Mouse (Mus musculus): ENCODE measurements around the gene Lrrc47. TPM values are rescaled to one million over a fixed set of nuclear protein-coding genes. Genes with fewer than 3 reads are reported as not detected.
A peak's percentile ranks its signal among the peaks of the same experiment; 100 is the strongest.

Gene Lrrc47
- polyA plus RNA-seq, 1 experiment = 28.8 TPM

DNA sequence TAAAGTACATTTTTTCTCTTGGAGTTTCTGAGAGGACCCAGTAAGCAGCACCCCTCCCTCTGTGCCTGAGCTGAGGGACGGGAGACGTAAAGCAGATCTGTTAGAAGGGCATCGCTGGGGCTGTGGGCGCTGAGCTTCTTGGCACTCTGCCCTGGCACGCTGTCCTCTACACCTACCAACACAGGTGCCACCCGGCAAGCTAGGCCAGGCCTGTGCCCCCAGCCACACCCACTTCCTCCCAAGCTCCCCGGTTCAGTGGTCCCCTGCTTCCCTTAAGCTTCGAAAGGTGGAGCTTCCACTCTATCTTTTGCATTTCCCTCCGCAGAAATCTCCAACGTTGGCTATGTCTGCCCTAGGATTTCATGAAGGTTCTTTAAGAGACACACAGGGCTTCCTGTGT lies 32.3 kb upstream of the Lrrc47 start:
- H3K27ac ChIP-seq (ENCODE audit: control insufficient read depth, insufficient read depth, low read depth, low read length, poor library complexity) = no peak overlapping the region
- H3K4me3 ChIP-seq (replicated peaks; ENCODE audit: control insufficient read depth, low read depth, low read length) = no peak overlapping the region
- TF ChIP-seq POLR2A (IDR thresholded peaks at IDR 0.05; ENCODE audit: borderline replicate concordance, control insufficient read depth, low read depth, low read length) = no peak
- TF ChIP-seq CTCF (IDR thresholded peaks at IDR 0.05; ENCODE audit: control insufficient read depth, insufficient read depth, low read length) = no peak
- 42% methylated on average over 10 of the region's 10 CpGs for WGBS
- peaks cover 1% of the 10 kb centered on the region; the same call in 1 of the 2 replicates for H3K4me1 ChIP-seq (ENCODE audit: control insufficient read depth, insufficient read depth, low read length)

- H3K27ac ChIP-seq (ENCODE audit: control insufficient read depth, insufficient read depth, low read depth, low read length, poor library complexity) = no peak overlapping the region
- TF ChIP-seq POLR2A (IDR thresholded peaks at IDR 0.05; ENCODE audit: borderline replicate concordance, control insufficient read depth, low read depth, low read length) (no peak), CTCF (IDR thresholded peaks at IDR 0.05; ENCODE audit: control insufficient read depth, insufficient read depth, low read length) (no peak)
- no peak overlapping the region for H3K4me3 ChIP-seq (replicated peaks; ENCODE audit: control insufficient read depth, low read depth, low read length)
- peaks cover 1% of the 10 kb centered on the region; the same call in 1 of the 2 replicates for H3K4me1 ChIP-seq (ENCODE audit: control insufficient read depth, insufficient read depth, low read length)
- WGBS = 91% methylated on average over 11 of the region's 11 CpGs
Measured at GRCm38 (mm10) chr4:153980470-153980869, 31.1 kb upstream of the Lrrc47 start.

- Histone ChIP-seq H3K27ac (ENCODE audit: control insufficient read depth, insufficient read depth, low read depth, low read length, poor library complexity) (no peak overlapping the region), H3K4me1 (ENCODE audit: control insufficient read depth, insufficient read depth, low read length) (no peaks in the 10 kb centered on the region), H3K4me3 (replicated peaks; ENCODE audit: control insufficient read depth, low read depth, low read length) (no peak overlapping the region)
- TF ChIP-seq POLR2A (IDR thresholded peaks at IDR 0.05; ENCODE audit: borderline replicate concordance, control insufficient read depth, low read depth, low read length) (no peak), CTCF (IDR thresholded peaks at IDR 0.05; ENCODE audit: control insufficient read depth, insufficient read depth, low read length) (no peak)
- WGBS = 84% methylated on average over 10 of the region's 10 CpGs
Measured at GRCm38 (mm10) chr4:153992715-153993114, 18.8 kb upstream of the Lrrc47 start.

DNA sequence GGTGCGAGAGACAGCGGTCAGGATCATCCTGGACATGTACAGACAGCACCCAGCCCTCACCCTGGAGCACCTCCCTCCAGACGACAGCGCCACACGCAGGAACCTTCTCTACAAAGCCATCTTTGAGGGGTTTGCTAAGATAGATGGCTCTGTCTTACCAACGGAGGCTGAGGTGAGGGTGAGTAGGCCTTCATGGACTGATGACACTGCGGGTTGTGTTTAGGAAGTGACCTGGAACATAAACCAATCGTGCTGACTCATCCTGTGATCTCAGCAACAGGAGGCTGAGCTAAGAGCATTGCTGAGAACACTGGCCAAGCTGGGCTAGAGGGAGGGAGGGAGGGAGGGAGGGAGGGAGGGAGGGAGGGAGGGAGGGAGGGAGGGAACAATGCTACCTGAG lies 18.0 kb upstream of the Lrrc47 start:
- 90% methylated on average over 8 of the region's 8 CpGs for WGBS
- H3K27ac ChIP-seq (ENCODE audit: control insufficient read depth, insufficient read depth, low read depth, low read length, poor library complexity) = no peak overlapping the region
- no peak overlapping the region for H3K4me3 ChIP-seq (replicated peaks; ENCODE audit: control insufficient read depth, low read depth, low read length)
- TF ChIP-seq POLR2A (IDR thresholded peaks at IDR 0.05; ENCODE audit: borderline replicate concordance, control insufficient read depth, low read depth, low read length) = no peak
- TF ChIP-seq CTCF (IDR thresholded peaks at IDR 0.05; ENCODE audit: control insufficient read depth, insufficient read depth, low read length) = no peak
- no peaks in the 10 kb centered on the region for H3K4me1 ChIP-seq (ENCODE audit: control insufficient read depth, insufficient read depth, low read length)

DNA sequence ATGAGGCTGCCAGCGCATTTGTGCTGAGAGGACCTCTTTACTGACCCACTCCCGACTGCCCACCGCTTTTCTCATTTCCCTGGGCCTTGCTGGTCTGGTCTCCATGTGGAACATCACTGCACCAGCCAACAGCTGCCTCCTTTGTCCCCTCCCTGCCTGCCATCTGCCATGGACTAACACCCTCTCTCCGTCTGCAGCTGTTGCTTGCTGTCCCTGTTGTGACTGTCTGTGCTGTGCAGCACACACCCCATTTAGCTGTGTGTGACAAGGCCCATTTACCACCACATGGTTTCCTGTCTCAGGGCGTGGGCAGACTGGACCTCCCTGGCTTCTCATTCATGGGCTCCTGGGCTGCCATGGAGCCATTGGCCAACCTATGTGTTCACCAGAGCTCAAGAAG lies 6.0 kb upstream of the Lrrc47 start:
- TF ChIP-seq POLR2A (IDR thresholded peaks at IDR 0.05; ENCODE audit: borderline replicate concordance, control insufficient read depth, low read depth, low read length) = no peak
- no peak for TF ChIP-seq CTCF (IDR thresholded peaks at IDR 0.05; ENCODE audit: control insufficient read depth, insufficient read depth, low read length)
- 90% methylated on average over 5 of the region's 5 CpGs for WGBS
- Histone ChIP-seq H3K27ac (ENCODE audit: control insufficient read depth, insufficient read depth, low read depth, low read length, poor library complexity) (no peak overlapping the region), H3K4me1 (ENCODE audit: control insufficient read depth, insufficient read depth, low read length) (no peaks in the 10 kb centered on the region), H3K4me3 (replicated peaks; ENCODE audit: control insufficient read depth, low read depth, low read length) (no peak overlapping the region)

GRCm38 (mm10) chr4:154006264-154006663 lies 5.3 kb upstream of the Lrrc47 start:
- Histone ChIP-seq H3K4me1 (ENCODE audit: control insufficient read depth, insufficient read depth, low read length) (no peaks in the 10 kb centered on the region), H3K4me3 (replicated peaks; ENCODE audit: control insufficient read depth, low read depth, low read length) (no peak overlapping the region), H3K27ac (ENCODE audit: control insufficient read depth, insufficient read depth, low read depth, low read length, poor library complexity) (no peak overlapping the region)
- WGBS = 91% methylated on average over 6 of the region's 6 CpGs
- no peak for TF ChIP-seq POLR2A (IDR thresholded peaks at IDR 0.05; ENCODE audit: borderline replicate concordance, control insufficient read depth, low read depth, low read length)
- TF ChIP-seq CTCF (IDR thresholded peaks at IDR 0.05; ENCODE audit: control insufficient read depth, insufficient read depth, low read length) = no peak

- no peak overlapping the region for H3K4me3 ChIP-seq (replicated peaks; ENCODE audit: control insufficient read depth, low read depth, low read length)
- peaks cover 2% of the 10 kb centered on the region for H3K4me1 ChIP-seq (ENCODE audit: control insufficient read depth, insufficient read depth, low read length)
- 76% methylated on average over 4 of the region's 4 CpGs for WGBS
- TF ChIP-seq CTCF (IDR thresholded peaks at IDR 0.05; ENCODE audit: control insufficient read depth, insufficient read depth, low read length) (no peak), POLR2A (IDR thresholded peaks at IDR 0.05; ENCODE audit: borderline replicate concordance, control insufficient read depth, low read depth, low read length) (no peak)
- H3K27ac ChIP-seq (ENCODE audit: control insufficient read depth, insufficient read depth, low read depth, low read length, poor library complexity) = no peak overlapping the region
Measured at GRCm38 (mm10) chr4:154007759-154008158, 3.8 kb upstream of the Lrrc47 start.

- WGBS = 32% methylated on average over 13 of the region's 13 CpGs
- H3K27ac ChIP-seq (ENCODE audit: control insufficient read depth, insufficient read depth, low read depth, low read length, poor library complexity) = no peak overlapping the region
- peak overlapping the region; percentile 81 for H3K4me3 ChIP-seq (replicated peaks; ENCODE audit: control insufficient read depth, low read depth, low read length)
- H3K4me1 ChIP-seq (ENCODE audit: control insufficient read depth, insufficient read depth, low read length) = peaks cover 7% of the 10 kb centered on the region
- no peak for TF ChIP-seq POLR2A (IDR thresholded peaks at IDR 0.05; ENCODE audit: borderline replicate concordance, control insufficient read depth, low read depth, low read length)
- TF ChIP-seq CTCF (IDR thresholded peaks at IDR 0.05; ENCODE audit: control insufficient read depth, insufficient read depth, low read length) = no peak
Measured at GRCm38 (mm10) chr4:154010907-154011645, 455 bp upstream of the Lrrc47 start.
